15 mouse cellular contexts compared by ENCODE assay signal in genomic region chr1:153770776-153771167, GRCm38 (mm10). TPM values are rescaled to one million over a fixed set of nuclear protein-coding genes. Genes with fewer than 3 reads are reported as not detected.
"Had no signal": no experiment of that assay in that cellular context is flagged by ENCODE, and none has a peak within 500 bp of the region (broad histone marks: within the 10 kb centered on the region; RNA-seq: fewer than 3 reads in every experiment).

No protein-coding gene starts in this region.

- H3K36me3 ChIP-seq: limb, embryonic 12.5 days; liver, embryonic 13.5 days; midbrain, embryonic 10.5 days; neural tube, embryonic 15.5 days; stomach, embryonic 15.5 days had no signal

- H3K27me3 ChIP-seq: limb, embryonic 12.5 days; liver, embryonic 13.5 days; neural tube, embryonic 15.5 days; stomach, embryonic 15.5 days had no signal

- H3K4me3 ChIP-seq: layer of hippocampus, adult 2 months; limb, embryonic 12.5 days; liver, embryonic 13.5 days; midbrain, embryonic 10.5 days; myocyte; neural tube, embryonic 15.5 days; stomach, embryonic 15.5 days had no signal

- H3K4me2 ChIP-seq: limb, embryonic 12.5 days; liver, embryonic 13.5 days; lung, embryonic 14.5 days; neural tube, embryonic 15.5 days; stomach, embryonic 15.5 days had no signal

- H3K9me3 ChIP-seq: limb, embryonic 12.5 days; liver, embryonic 13.5 days; midbrain, embryonic 10.5 days; neural tube, embryonic 15.5 days; stomach, embryonic 15.5 days had no signal

- H3K9ac ChIP-seq: limb, embryonic 12.5 days; liver, embryonic 13.5 days; lung, embryonic 14.5 days; neural tube, embryonic 15.5 days; stomach, embryonic 15.5 days had no signal

- H3K27ac ChIP-seq: layer of hippocampus, adult 2 months; limb, embryonic 12.5 days; midbrain, embryonic 10.5 days; neural tube, embryonic 15.5 days had no signal

- DNase-seq: kidney, adult 18-20 months; kidney, postnatal 4 days; liver, embryonic 13.5 days; lung, embryonic 14.5 days; lung, postnatal 10 days; lung, postnatal 4 days; midbrain, embryonic 14.5 days; thymus, postnatal 4 days had no signal

- H3K4me1 ChIP-seq: limb, embryonic 12.5 days; neural tube, embryonic 15.5 days; stomach, embryonic 15.5 days had no signal

RNA-seq across cellular contexts. Expression of gene Rgs16, which starts 30.6 kb away (rescaled TPM):
- total RNA-seq: megakaryocyte, adult 5-6 weeks had no signal
